Mouse (Mus musculus): ENCODE measurements around the gene Syce1l. TPM values are rescaled to one million over a fixed set of nuclear protein-coding genes. Genes with fewer than 3 reads are reported as not detected.

Syce1l gene
- polyA plus RNA-seq, 1 experiment from 2014 or later: not detected

DNA sequence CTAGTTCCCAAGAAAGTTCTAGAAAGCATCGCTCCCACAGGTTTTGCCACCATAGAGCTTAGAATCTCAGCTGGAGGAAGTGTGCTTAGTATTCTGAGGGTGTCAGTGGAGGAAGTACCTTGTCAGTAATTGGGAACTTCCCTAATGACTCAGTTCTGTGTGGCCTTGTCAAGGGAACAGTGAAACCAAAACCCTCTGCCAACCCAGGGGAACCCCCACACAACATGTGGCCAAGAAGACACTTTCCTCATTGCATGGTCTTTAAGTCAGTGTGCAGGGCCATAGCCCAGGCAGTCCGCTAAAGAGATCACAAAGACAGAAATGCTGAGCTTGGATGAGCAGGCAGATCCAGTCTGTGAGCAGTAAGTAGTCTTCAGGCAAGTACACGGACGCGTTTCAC lies 13.1 kb downstream of the Syce1l start:
- no peak overlapping the region for H3K4me2 ChIP-seq (replicated peaks)
- H3K4me3 ChIP-seq (replicated peaks): no peak overlapping the region
- no peaks in the 10 kb centered on the region for H3K4me1 ChIP-seq (replicated peaks)
- H3K27ac ChIP-seq: no peak overlapping the region
- ATAC-seq: no peak
- no peaks in the 10 kb centered on the region for H3K36me3 ChIP-seq
- no peaks in the 10 kb centered on the region for H3K27me3 ChIP-seq (replicated peaks)
- no peaks in the 10 kb centered on the region for H3K9me3 ChIP-seq
- 93% methylated on average over 5 of the region's 5 CpGs for WGBS
- H3K9ac ChIP-seq: no peak overlapping the region

DNA sequence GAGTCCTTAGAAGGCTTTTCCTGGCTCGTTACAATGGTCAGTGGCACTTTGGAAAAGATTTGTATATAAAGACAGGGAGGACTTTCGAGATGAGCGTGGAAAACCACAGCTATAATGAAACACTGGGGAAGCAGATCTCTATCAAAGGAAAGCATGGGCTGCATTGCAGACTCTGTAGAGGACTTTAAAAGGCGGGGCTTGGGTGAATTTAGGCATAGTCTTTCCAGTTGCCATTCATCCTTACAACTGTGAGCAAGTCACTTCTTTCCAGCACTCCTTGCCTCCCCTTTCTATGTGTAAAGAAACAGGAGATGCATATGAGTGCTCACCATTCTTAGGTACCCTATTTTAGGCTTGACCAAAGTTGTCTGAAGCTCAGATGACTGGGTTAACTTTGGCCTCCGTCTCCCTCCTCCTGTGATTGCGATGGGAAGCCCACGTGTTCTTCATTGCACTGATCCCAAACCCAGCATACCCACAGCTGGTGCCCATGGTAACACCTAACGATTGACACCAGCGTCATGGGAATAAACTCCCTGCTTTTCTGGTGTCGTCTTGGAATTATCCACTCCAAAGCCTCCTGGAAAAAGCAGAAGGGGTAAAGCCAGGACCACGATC lies 13.8 kb downstream of the Syce1l start:
- 82% methylated on average over 11 of the region's 11 CpGs for WGBS
- no peak overlapping the region for H3K4me2 ChIP-seq (replicated peaks)
- H3K9ac ChIP-seq: no peak overlapping the region
- ATAC-seq: no peak
- H3K9me3 ChIP-seq: no peaks in the 10 kb centered on the region
- no peaks in the 10 kb centered on the region for H3K27me3 ChIP-seq (replicated peaks)
- no peaks in the 10 kb centered on the region for H3K36me3 ChIP-seq
- no peak overlapping the region for H3K4me3 ChIP-seq (replicated peaks)
- H3K4me1 ChIP-seq (replicated peaks): no peaks in the 10 kb centered on the region
- H3K27ac ChIP-seq: no peak overlapping the region

- no peaks in the 10 kb centered on the region for H3K36me3 ChIP-seq
- 94% methylated on average over 1 of the region's 1 CpGs for WGBS
- ATAC-seq: no peak
- H3K4me2 ChIP-seq (replicated peaks): no peak overlapping the region
- no peaks in the 10 kb centered on the region for H3K4me1 ChIP-seq (replicated peaks)
- no peak overlapping the region for H3K9ac ChIP-seq
- H3K4me3 ChIP-seq (replicated peaks): no peak overlapping the region
- no peak overlapping the region for H3K27ac ChIP-seq
- H3K27me3 ChIP-seq (replicated peaks): no peaks in the 10 kb centered on the region
- H3K9me3 ChIP-seq: no peaks in the 10 kb centered on the region
Measured at GRCm38 (mm10) chr8:113660128-113660527, 17.1 kb downstream of the Syce1l start.

DNA sequence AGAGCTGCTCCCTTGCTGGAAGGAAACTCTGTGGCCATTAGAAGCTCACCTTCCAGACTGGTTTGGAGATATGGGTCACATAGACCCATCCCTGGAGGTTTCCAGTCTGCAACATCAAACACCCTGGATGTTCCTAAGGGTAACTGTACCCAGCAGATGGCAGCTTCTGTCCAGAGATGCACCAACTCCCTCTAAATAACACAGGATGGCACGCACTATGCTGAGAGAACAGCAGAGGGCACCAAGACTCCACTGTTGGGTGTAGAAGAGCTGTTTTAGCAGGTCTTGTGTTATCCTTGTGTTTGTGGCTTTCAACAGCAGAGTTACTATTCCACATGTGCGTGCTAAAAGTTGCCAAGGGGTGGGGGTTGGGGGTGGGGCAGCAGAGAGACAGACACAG lies 21.5 kb downstream of the Syce1l start:
- Histone ChIP-seq H3K4me3 (replicated peaks) (no peak overlapping the region), H3K27ac (no peak overlapping the region), H3K36me3 (no peaks in the 10 kb centered on the region), H3K9me3 (no peaks in the 10 kb centered on the region), H3K4me1 (replicated peaks) (no peaks in the 10 kb centered on the region), H3K27me3 (replicated peaks) (no peaks in the 10 kb centered on the region), H3K9ac (no peak overlapping the region), H3K4me2 (replicated peaks) (no peak overlapping the region)
- ATAC-seq: peak; percentile 73
- WGBS: 4% methylated on average over 2 of the region's 2 CpGs

DNA sequence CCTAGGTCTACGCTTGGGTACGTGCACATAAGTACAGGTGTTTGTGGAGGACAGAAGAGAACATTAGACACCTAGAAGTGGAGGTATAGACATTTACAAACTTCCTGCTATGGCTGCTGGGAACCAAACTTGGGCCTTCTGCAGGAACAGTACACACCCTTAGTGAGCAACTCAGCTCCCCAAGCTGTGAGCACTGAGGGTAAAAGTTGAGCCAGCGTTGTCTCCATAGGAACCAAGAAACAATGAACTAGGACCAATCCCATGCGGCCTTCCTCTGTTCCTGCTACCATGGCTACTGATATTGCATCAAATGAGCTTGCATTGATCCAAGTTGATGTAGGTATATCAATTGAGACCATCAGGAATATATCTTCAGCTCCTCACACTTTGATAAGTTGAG lies 22.0 kb downstream of the Syce1l start:
- no peaks in the 10 kb centered on the region for H3K27me3 ChIP-seq (replicated peaks)
- WGBS: 66% methylated on average over 4 of the region's 4 CpGs
- no peak overlapping the region for H3K4me2 ChIP-seq (replicated peaks)
- ATAC-seq: no peak
- H3K4me1 ChIP-seq (replicated peaks): no peaks in the 10 kb centered on the region
- H3K9me3 ChIP-seq: no peaks in the 10 kb centered on the region
- H3K4me3 ChIP-seq (replicated peaks): no peak overlapping the region
- H3K27ac ChIP-seq: no peak overlapping the region
- H3K36me3 ChIP-seq: no peaks in the 10 kb centered on the region
- no peak overlapping the region for H3K9ac ChIP-seq

- H3K4me1 ChIP-seq (replicated peaks): no peaks in the 10 kb centered on the region
- H3K9me3 ChIP-seq: no peaks in the 10 kb centered on the region
- no peak overlapping the region for H3K27ac ChIP-seq
- no peak overlapping the region for H3K4me3 ChIP-seq (replicated peaks)
- 57% methylated on average over 8 of the region's 8 CpGs for WGBS
- no peak overlapping the region for H3K9ac ChIP-seq
- H3K36me3 ChIP-seq: no peaks in the 10 kb centered on the region
- H3K27me3 ChIP-seq (replicated peaks): no peaks in the 10 kb centered on the region
- no peak overlapping the region for H3K4me2 ChIP-seq (replicated peaks)
- no peak for ATAC-seq
Measured at GRCm38 (mm10) chr8:113665951-113666350, 22.9 kb downstream of the Syce1l start.

GRCm38 (mm10) chr8:113666714-113667432 lies 23.9 kb downstream of the Syce1l start:
- no peak overlapping the region for H3K9ac ChIP-seq
- no peaks in the 10 kb centered on the region for H3K4me1 ChIP-seq (replicated peaks)
- 62% methylated on average over 16 of the region's 16 CpGs for WGBS
- no peaks in the 10 kb centered on the region for H3K9me3 ChIP-seq
- no peaks in the 10 kb centered on the region for H3K27me3 ChIP-seq (replicated peaks)
- ATAC-seq: no peak
- H3K4me2 ChIP-seq (replicated peaks): no peak overlapping the region
- no peaks in the 10 kb centered on the region for H3K36me3 ChIP-seq
- no peak overlapping the region for H3K27ac ChIP-seq
- no peak overlapping the region for H3K4me3 ChIP-seq (replicated peaks)

- Histone ChIP-seq H3K9me3 (no peaks in the 10 kb centered on the region), H3K4me3 (replicated peaks) (no peak overlapping the region), H3K27me3 (replicated peaks) (no peaks in the 10 kb centered on the region), H3K4me2 (replicated peaks) (no peak overlapping the region), H3K9ac (no peak overlapping the region), H3K36me3 (no peaks in the 10 kb centered on the region), H3K27ac (no peak overlapping the region), H3K4me1 (replicated peaks) (no peaks in the 10 kb centered on the region)
- ATAC-seq: no peak
- 68% methylated on average over 10 of the region's 10 CpGs for WGBS
Measured at GRCm38 (mm10) chr8:113669924-113670323, 26.9 kb downstream of the Syce1l start.

DNA sequence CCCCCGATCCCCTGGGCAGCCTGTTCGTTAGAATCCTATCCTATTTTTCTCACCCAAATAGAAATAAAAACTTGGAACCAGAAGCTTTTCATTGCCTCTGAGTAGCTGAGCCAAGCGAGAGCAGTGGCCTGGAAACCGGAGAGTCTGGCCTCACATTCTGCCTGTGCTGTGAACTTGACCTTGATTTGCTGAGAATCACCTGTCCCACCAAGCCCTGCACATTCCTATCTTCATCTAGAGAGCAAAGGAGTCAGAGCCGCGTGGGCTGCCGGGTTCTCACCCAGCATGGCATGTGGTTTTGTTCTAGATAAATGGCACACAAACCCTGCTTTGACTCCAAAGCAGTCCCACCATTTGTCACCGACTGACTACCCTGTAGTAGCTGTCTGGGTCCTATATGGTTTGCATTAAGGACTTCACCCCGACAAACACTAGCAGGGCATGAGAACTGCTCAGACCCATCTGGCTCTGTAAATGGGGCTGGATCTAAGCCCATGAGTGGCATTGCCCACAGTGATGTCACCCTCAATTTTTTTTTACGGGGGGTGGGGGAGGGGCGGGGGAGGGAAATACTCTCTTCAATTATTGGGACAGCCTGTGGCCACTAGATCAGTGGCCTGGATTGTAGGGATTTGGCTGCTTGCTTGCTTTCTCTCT lies 29.7 kb downstream of the Syce1l start:
- Histone ChIP-seq H3K9ac (no peak overlapping the region), H3K27ac (no peak overlapping the region), H3K9me3 (no peaks in the 10 kb centered on the region), H3K4me1 (replicated peaks) (no peaks in the 10 kb centered on the region), H3K36me3 (no peaks in the 10 kb centered on the region), H3K4me3 (replicated peaks) (no peak overlapping the region), H3K27me3 (replicated peaks) (no peaks in the 10 kb centered on the region), H3K4me2 (replicated peaks) (no peak overlapping the region)
- 81% methylated on average over 11 of the region's 11 CpGs for WGBS
- ATAC-seq: no peak

- H3K9ac ChIP-seq: no peak overlapping the region
- H3K4me3 ChIP-seq (replicated peaks): no peak overlapping the region
- H3K27me3 ChIP-seq (replicated peaks): no peaks in the 10 kb centered on the region
- no peak overlapping the region for H3K27ac ChIP-seq
- H3K36me3 ChIP-seq: no peaks in the 10 kb centered on the region
- no peak for ATAC-seq
- no peaks in the 10 kb centered on the region for H3K9me3 ChIP-seq
- no peak overlapping the region for H3K4me2 ChIP-seq (replicated peaks)
- 63% methylated on average over 3 of the region's 3 CpGs for WGBS
- no peaks in the 10 kb centered on the region for H3K4me1 ChIP-seq (replicated peaks)
Measured at GRCm38 (mm10) chr8:113673300-113673699, 30.3 kb downstream of the Syce1l start.

DNA sequence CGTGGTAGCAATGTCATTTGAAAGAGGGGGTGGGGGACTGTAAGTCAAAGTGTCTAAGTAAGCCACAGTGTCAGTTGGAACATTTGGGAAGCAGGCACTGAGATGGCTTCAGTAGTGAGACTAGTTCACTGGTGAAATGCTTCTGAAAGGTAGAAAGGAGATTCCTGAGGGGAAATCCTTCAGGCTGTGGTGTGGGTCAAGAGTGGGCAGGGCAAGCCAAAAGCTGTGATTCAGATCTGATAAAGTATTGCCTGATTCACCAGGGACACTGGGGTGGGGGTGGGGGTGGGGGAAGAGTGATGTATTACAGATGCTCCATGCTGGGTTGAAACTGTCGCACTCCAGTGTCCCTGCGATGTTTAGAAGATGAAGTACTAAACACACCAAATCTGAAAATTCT lies 31.6 kb downstream of the Syce1l start:
- Histone ChIP-seq H3K9me3 (no peaks in the 10 kb centered on the region), H3K9ac (no peak overlapping the region), H3K27me3 (replicated peaks) (no peaks in the 10 kb centered on the region), H3K4me2 (replicated peaks) (no peak overlapping the region), H3K4me1 (replicated peaks) (no peaks in the 10 kb centered on the region), H3K4me3 (replicated peaks) (no peak overlapping the region), H3K27ac (no peak overlapping the region), H3K36me3 (no peaks in the 10 kb centered on the region)
- no peak for ATAC-seq
- 61% methylated on average over 3 of the region's 3 CpGs for WGBS

DNA sequence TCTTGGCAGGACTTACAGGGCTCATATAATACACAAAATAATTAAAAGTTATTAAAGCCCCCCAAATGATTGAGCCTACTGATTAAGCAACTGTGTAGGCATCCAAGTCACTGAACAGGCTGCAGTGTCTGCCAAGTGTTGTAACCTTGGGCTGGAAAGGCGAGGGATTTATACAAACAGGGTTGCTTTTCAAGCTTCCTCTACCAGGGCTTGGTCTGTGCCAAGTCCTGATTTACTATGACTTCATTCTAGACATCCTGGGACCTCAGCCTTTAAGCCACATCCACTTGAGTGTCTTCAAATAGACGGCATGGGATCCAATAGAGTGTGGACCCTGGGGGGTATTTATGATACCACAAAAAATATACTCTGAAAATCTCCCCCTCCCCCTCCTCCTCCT lies 32.3 kb downstream of the Syce1l start:
- Histone ChIP-seq H3K9me3 (no peaks in the 10 kb centered on the region), H3K27ac (no peak overlapping the region), H3K4me2 (replicated peaks) (no peak overlapping the region), H3K9ac (no peak overlapping the region), H3K4me3 (replicated peaks) (no peak overlapping the region), H3K27me3 (replicated peaks) (no peaks in the 10 kb centered on the region), H3K36me3 (no peaks in the 10 kb centered on the region), H3K4me1 (replicated peaks) (no peaks in the 10 kb centered on the region)
- ATAC-seq: no peak
- WGBS: 66% methylated on average over 2 of the region's 2 CpGs

DNA sequence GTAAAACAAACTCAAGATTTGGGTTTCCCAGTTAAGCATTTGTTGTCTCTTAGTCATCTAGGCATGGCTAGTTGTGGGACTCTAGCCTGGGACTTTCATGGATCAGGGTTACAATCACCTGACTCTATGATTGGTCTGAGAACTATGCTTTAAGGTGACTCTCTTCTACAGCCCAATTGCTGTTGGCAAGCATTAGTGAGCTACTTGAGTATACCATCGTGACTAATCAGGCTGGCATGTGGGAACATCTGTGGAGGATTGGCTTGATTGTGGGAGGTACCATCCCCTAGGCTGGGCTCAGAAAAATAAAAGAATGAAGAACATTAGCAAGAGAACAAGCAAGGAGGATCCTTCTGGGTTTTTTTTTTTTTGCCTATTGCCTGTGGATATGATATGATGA lies 33.8 kb downstream of the Syce1l start:
- H3K27ac ChIP-seq: no peak overlapping the region
- H3K9ac ChIP-seq: no peak overlapping the region
- H3K4me1 ChIP-seq (replicated peaks): no peaks in the 10 kb centered on the region
- no peaks in the 10 kb centered on the region for H3K27me3 ChIP-seq (replicated peaks)
- no peaks in the 10 kb centered on the region for H3K9me3 ChIP-seq
- no peak for ATAC-seq
- H3K4me3 ChIP-seq (replicated peaks): no peak overlapping the region
- no peak overlapping the region for H3K4me2 ChIP-seq (replicated peaks)
- 91% methylated on average over 1 of the region's 1 CpGs for WGBS
- H3K36me3 ChIP-seq: no peaks in the 10 kb centered on the region
